Mouse (Mus musculus) regulatory T cell (primary cell): ENCODE data around the gene Ccdc155.
"Not testable (repeated sequence)": the region's sequence is repeated elsewhere in the genome, so short reads cannot be mapped to it uniquely, and the experiment has no call there.

Experiments
- in situ Hi-C: fragments of 300-600 bp; cut with MboI, MseI; formaldehyde crosslinking; loops from one replicate; pipeline ENCODE4 v1.15.1; 2025; ENCODE audit warnings: high pct_unique_total_duplicates

Gene Ccdc155

GRCm38 (mm10) chr7:45191161-45191560 lies 13.5 kb downstream of the Ccdc155 start:
- in situ Hi-C loops, result no loop called here

GRCm38 (mm10) chr7:45190186-45190585 lies 14.5 kb downstream of the Ccdc155 start:
- in situ Hi-C loops, result no loop called here

- in situ Hi-C loops, result no loop called here
Measured at GRCm38 (mm10) chr7:45189600-45189999, 15.1 kb downstream of the Ccdc155 start.

GRCm38 (mm10) chr7:45185921-45186320 lies 18.8 kb downstream of the Ccdc155 start:
- in situ Hi-C loops, result no loop called here

- in situ Hi-C loops, result no loop called here
Measured at GRCm38 (mm10) chr7:45183672-45184071, 21.0 kb downstream of the Ccdc155 start.

GRCm38 (mm10) chr7:45182606-45183005 lies 22.1 kb downstream of the Ccdc155 start:
- in situ Hi-C loops, result no loop called here

- in situ Hi-C loops, result no loop called here
Measured at GRCm38 (mm10) chr7:45182199-45182601, 22.5 kb downstream of the Ccdc155 start.

- in situ Hi-C loops, result no loop called here
Measured at GRCm38 (mm10) chr7:45181540-45181939, 23.2 kb downstream of the Ccdc155 start.

- in situ Hi-C loops, result no loop called here
Measured at GRCm38 (mm10) chr7:45180896-45181477, 23.7 kb downstream of the Ccdc155 start, which contains the start of gene Pth2. TSS of gene Pth2 (plus strand) at chr7:45180995.

GRCm38 (mm10) chr7:45179469-45179868 lies 25.2 kb downstream of the Ccdc155 start, which contains the start of gene Gfy:
TSS of gene Gfy (minus strand) at chr7:45179569.
- in situ Hi-C loops, result no loop called here

- in situ Hi-C loops, result no loop called here
Measured at GRCm38 (mm10) chr7:45178550-45178949, 26.1 kb downstream of the Ccdc155 start.

GRCm38 (mm10) chr7:45176356-45176755 lies 28.3 kb downstream of the Ccdc155 start:
- in situ Hi-C loops, result no loop called here

GRCm38 (mm10) chr7:45175929-45176328 lies 28.8 kb downstream of the Ccdc155 start:
- in situ Hi-C loops, result no loop called here

GRCm38 (mm10) chr7:45175398-45175797 lies 29.3 kb downstream of the Ccdc155 start:
- in situ Hi-C loops, result no loop called here

- in situ Hi-C loops, result no loop called here
Measured at GRCm38 (mm10) chr7:45174567-45175280, 30.0 kb downstream of the Ccdc155 start.

- in situ Hi-C loops, result not testable (repeated sequence)
Measured at GRCm38 (mm10) chr7:45173772-45174171, 30.9 kb downstream of the Ccdc155 start.

GRCm38 (mm10) chr7:45172974-45173373 lies 31.7 kb downstream of the Ccdc155 start:
- in situ Hi-C loops, result no loop called here

- in situ Hi-C loops, result no loop called here
Measured at GRCm38 (mm10) chr7:45169495-45169894, 35.2 kb downstream of the Ccdc155 start.

- in situ Hi-C loops, result no loop called here
Measured at GRCm38 (mm10) chr7:45168656-45169055, 36.0 kb downstream of the Ccdc155 start.

GRCm38 (mm10) chr7:45167761-45168445 lies 36.8 kb downstream of the Ccdc155 start:
- in situ Hi-C loops, result no loop called here

- in situ Hi-C loops, result no loop called here
Measured at GRCm38 (mm10) chr7:45166950-45167401, 37.7 kb downstream of the Ccdc155 start.

GRCm38 (mm10) chr7:45165701-45166100 lies 39.0 kb downstream of the Ccdc155 start:
- in situ Hi-C loops, result no loop called here

GRCm38 (mm10) chr7:45164833-45165232 lies 39.9 kb downstream of the Ccdc155 start:
- in situ Hi-C loops, result no loop called here
